Mouse (Mus musculus) liver, embryonic 14.5 days (tissue): ENCODE measurements around the gene Nup107. TPM values are rescaled to one million over a fixed set of nuclear protein-coding genes. Genes with fewer than 3 reads are reported as not detected.

Source experiments
- ATAC-seq: fragments of 200-750 bp; cut with Nextera tagmentation; 2 replicates; pipeline ENCODE4 v1.8.0; 2017; ENCODE audit warnings: moderate number of reproducible peaks, mild to moderate bottlenecking, moderate library complexity; ENCODE audit not compliant: insufficient read depth
- DNase-seq, 3 experiments: peaks; one replicate each; pipeline ENCODE4 v3.0.0-alpha.2; 2012 to 2013; ENCODE audit warnings: low read depth in 3 of 3, low spot score in 3 of 3
- H3K27ac ChIP-seq: fragments of 300-500 bp; sonication (generic); 2 replicates; pipeline ENCODE4 v1.5.1; 2014; ENCODE audit warnings: moderate library complexity, mild to moderate bottlenecking, control low read depth, inconsistent platforms
- H3K27me3 ChIP-seq: fragments of 300-500 bp; sonication (generic); 2 replicates; pipeline ENCODE4 v1.6.1; 2014; ENCODE audit warnings: mild to moderate bottlenecking, low read length, moderate library complexity; ENCODE audit not compliant: control insufficient read depth, insufficient read depth
- H3K36me3 ChIP-seq: fragments of 300-500 bp; sonication (generic); replicated peaks from 2 replicates; pipeline ENCODE4 v1.6.1; 2014; ENCODE audit warnings: low read depth; ENCODE audit not compliant: control insufficient read depth, insufficient read depth
- H3K4me1 ChIP-seq, 2 experiments: fragments of 200-500 bp in 1 of 2; fragments of 300-500 bp in 1 of 2; sonication (generic) in 1 of 2; replicated peaks; 2 replicates each; pipeline ENCODE4 v1.6.1; 2012 to 2014; ENCODE audit warnings: antibody characterized with exemption in 1 of 2, inconsistent platforms in 1 of 2, low read length in 1 of 2; ENCODE audit not compliant: control insufficient read depth in 2 of 2, insufficient read depth in 2 of 2
- H3K4me2 ChIP-seq: fragments of 300-500 bp; sonication (generic); 2 replicates; pipeline ENCODE4 v1.6.1; 2014; ENCODE audit warnings: low read depth, mild to moderate bottlenecking, control low read depth, moderate library complexity
- H3K4me3 ChIP-seq, 2 experiments: fragments of 200-500 bp in 1 of 2; fragments of 300-500 bp in 1 of 2; sonication (generic) in 1 of 2; 2 replicates each; pipeline ENCODE4 v1.5.1; 2012 to 2014; ENCODE audit warnings: low read depth in 2 of 2, low read length in 2 of 2, mild to moderate bottlenecking in 2 of 2, control low read depth in 1 of 2, inconsistent platforms in 1 of 2, moderate library complexity in 1 of 2; ENCODE audit not compliant: insufficient read depth in 1 of 2
- H3K9ac ChIP-seq: fragments of 300-500 bp; sonication (generic); replicated peaks from 2 replicates; pipeline ENCODE4 v1.6.1; 2014; ENCODE audit warnings: mild to moderate bottlenecking, control low read depth, moderate library complexity
- H3K9me3 ChIP-seq: fragments of 300-500 bp; sonication (generic); 2 replicates; pipeline ENCODE4 v1.6.1; 2016; ENCODE audit warnings: low read length, mixed read lengths; ENCODE audit not compliant: control insufficient read depth
- CTCF ChIP-seq: IDR thresholded peaks from 2 replicates; pipeline ENCODE4 v1.5.1; 2016; ENCODE audit warnings: antibody characterized with exemption, low read depth, control low read depth
- EP300 ChIP-seq: IDR thresholded peaks from 2 replicates; pipeline ENCODE4 v1.6.1; 2016; ENCODE audit warnings: antibody characterized with exemption, low read depth
- WGBS: fragments of 180-500 bp; shearing (Covaris S2); extraction: QIAGEN DNeasy Blood & Tissue Kit; methylation state at CpG from one replicate; pipeline ENCODE4 v1.1.7; 2014; ENCODE audit not compliant: insufficient replicate concordance; 5-methylcytosine and 5-hydroxymethylcytosine counted together
- polyA plus RNA-seq, 2 experiments: library from polyadenylated mRNA; depleted of rRNA in 1 of 2; stranded (reverse) in 1 of 2; unstranded in 1 of 2; fragments of >200 nt; fragmentation: Nextera tagmentation in 1 of 2; extraction: Ambion mirVana in 1 of 2; gene quantifications; 2 replicates each; pipeline versions ENCODE4 v1.2.1 to v1.2.3; 2012 to 2014

Gene Nup107
- polyA plus RNA-seq, 2 experiments, result 28.8 to 45.0 TPM

DNA sequence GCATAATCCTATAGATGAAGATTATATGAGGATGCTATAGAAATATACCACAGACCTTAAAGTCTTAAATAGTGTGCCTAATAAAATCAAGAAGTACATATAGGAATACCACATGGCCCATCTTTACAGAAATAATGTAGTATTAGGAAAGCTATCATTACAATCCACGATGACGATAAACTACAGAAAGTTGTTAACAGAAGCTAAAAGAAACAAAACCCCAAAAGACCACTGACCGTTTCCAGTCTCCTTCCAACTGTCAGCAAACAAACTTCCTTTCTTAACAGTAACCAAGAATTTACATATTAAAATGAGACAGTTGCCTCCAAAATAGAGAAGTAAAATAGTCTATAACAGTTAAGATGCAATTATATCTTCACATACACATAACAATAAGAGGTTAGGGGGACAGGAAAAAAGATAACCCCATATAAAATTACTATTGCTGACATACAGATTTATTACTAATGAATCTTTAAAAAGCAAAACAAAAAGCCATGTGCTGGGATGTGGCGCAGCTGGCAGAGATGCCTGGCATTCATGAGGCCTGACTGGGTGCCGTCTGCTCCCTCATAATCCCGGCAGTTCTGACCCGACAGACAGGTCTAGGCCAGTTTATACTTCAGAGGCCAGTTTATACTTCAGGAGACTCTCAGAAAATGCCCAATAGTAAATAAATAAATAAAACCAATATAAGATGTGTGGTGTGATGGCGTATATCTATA is 12.8 kb downstream of the Nup107 start:
- no peak for TF ChIP-seq CTCF
- no peak for TF ChIP-seq EP300
- H3K4me2 ChIP-seq, result no peak overlapping the region
- H3K36me3 ChIP-seq, result peaks cover 63% of the 10 kb centered on the region

DNA sequence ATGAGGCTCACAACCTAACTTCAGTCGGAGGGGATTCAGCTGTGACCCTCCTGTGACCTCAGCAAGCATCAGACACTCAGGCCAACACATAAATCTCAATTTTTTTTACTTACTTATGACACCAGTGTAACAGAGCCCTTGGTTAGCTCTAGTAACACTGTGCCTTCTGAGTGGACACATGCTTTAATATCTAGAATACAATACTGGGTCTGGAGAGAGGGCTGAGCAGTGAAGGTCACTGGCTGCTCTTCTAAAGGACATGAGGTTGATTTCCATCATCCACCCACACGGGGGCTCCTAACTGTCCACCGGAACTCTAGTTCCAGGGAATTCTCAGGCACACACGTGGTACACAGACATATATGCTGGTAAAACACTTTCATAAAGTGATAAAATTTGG is 13.6 kb downstream of the Nup107 start:
- Histone ChIP-seq H3K4me3 (no peak overlapping the region), H3K9ac (no peak overlapping the region), H3K27ac (no peak overlapping the region), H3K9me3 (no peaks in the 10 kb centered on the region), H3K36me3 (peaks cover 64% of the 10 kb centered on the region), H3K27me3 (no peaks in the 10 kb centered on the region), H3K4me2 (no peak overlapping the region), H3K4me1 (no peaks in the 10 kb centered on the region)
- 83% methylated on average over 4 of the region's 4 CpGs for WGBS
- TF ChIP-seq EP300 (no peak), CTCF (no peak)
- ATAC-seq (no peak), DNase-seq (no peak)

More for the DNA sequence above, 12.8 kb downstream of the Nup107 start:
- H3K4me3 ChIP-seq, result no peak overlapping the region
- H3K27me3 ChIP-seq, result no peaks in the 10 kb centered on the region
- H3K9ac ChIP-seq, result no peak overlapping the region
- DNase-seq, result no peak
- ATAC-seq, result no peak
- H3K27ac ChIP-seq, result no peak overlapping the region
- H3K4me1 ChIP-seq, result no peaks in the 10 kb centered on the region
- no peaks in the 10 kb centered on the region for H3K9me3 ChIP-seq
- 85% methylated on average over 8 of the region's 8 CpGs for WGBS

DNA sequence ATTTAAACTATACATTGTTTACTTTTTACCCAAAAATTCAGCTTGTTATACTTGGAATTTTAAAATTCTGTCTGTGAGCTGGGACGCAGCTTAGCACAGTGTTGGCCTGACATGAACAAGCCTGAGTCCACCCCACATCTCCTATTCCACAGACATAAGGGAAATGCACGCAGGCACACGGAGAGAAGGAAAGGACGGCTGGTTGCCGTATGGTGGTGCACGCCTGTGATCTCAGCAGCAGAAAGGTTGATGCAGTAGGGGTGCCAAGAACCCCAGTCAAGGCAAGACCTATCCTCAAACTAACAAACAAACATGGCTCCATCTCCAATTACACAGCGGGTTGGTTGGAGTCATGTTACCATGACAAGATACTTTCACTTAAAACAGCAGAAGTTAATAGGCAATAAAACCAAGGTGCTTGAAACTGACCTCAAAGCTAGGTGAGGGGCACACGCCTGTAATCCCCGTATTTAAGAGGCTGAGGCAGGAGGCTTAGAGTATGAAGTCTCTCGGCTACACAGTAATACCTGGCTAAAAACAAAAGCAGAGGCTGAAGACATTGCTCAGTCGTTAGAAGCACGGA is 14.1 kb downstream of the Nup107 start:
- no peak overlapping the region for H3K4me3 ChIP-seq
- no peaks in the 10 kb centered on the region for H3K9me3 ChIP-seq
- no peak overlapping the region for H3K27ac ChIP-seq
- 84% methylated on average over 12 of the region's 12 CpGs for WGBS
- H3K27me3 ChIP-seq, result no peaks in the 10 kb centered on the region
- no peaks in the 10 kb centered on the region for H3K4me1 ChIP-seq
- no peak for ATAC-seq
- H3K4me2 ChIP-seq, result no peak overlapping the region
- no peak overlapping the region for H3K9ac ChIP-seq
- H3K36me3 ChIP-seq, result peaks cover 65% of the 10 kb centered on the region
- TF ChIP-seq CTCF (no peak), EP300 (no peak)
- DNase-seq, result no peak

DNA sequence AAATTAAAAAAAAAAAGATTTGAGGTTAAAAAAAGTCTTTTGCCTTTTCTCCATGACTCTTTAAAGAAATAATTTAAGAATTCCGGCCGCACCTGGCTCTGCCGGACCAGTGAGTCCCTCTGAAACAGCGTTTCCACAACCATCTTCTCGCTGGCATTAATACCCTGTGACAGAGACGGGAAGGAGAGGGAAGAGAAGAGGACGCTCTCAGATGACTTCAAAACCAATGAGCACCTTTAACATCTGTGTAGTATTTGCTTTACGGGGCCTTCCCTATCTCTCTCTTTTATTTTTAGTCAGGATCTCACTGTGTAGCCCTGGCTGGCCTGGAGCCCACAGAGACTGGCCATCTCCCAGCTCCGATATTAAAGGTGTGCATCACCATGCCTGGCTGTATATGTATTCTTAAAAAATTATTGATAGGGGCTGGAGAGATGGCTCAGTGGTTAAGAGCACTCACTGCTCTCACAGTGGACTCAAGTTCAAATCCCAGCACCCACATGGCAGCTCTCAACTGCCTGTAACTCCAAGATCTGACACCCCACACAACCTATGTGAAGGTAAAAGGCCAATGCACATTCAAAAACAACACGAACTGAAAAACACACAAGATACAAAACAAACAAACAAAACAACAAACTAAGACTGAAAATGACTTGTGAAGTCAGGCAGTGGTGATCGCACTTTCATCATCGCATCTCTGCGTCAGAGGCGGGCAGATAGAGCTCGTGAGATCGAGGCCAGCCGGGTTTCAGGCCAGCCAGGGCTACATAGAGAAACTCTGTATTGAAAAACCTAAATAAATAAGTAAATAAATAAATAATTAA is 14.8 kb downstream of the Nup107 start:
- H3K4me3 ChIP-seq, result no peak overlapping the region
- no peak for DNase-seq
- TF ChIP-seq EP300 (no peak), CTCF (no peak)
- no peaks in the 10 kb centered on the region for H3K9me3 ChIP-seq
- H3K27me3 ChIP-seq, result no peaks in the 10 kb centered on the region
- peaks cover 67% of the 10 kb centered on the region for H3K36me3 ChIP-seq
- WGBS, result 90% methylated on average over 17 of the region's 17 CpGs
- no peak overlapping the region for H3K9ac ChIP-seq
- H3K27ac ChIP-seq, result no peak overlapping the region
- no peak for ATAC-seq
- H3K4me2 ChIP-seq, result no peak overlapping the region
- H3K4me1 ChIP-seq, result no peaks in the 10 kb centered on the region

DNA sequence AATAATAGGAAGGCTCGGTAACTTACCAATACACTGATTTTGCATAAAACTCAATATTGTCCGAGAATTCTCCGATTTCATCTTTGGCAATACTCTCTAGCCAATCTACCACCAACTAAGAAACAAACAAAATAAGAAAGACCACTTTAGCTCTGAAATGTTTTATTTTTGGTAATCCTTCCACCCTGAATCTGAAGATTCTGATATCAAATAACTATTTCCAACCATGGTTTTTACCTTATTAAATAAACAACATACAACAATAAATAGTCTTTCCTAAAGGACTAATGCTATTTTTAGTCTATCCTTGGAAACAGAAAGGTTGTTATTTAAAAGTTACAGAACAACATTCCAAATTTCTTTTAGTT is 15.4 kb downstream of the Nup107 start:
- no peaks in the 10 kb centered on the region for H3K27me3 ChIP-seq
- no peak for ATAC-seq

More for the DNA sequence above, 15.4 kb downstream of the Nup107 start:
- no peaks in the 10 kb centered on the region for H3K4me1 ChIP-seq
- no peak for TF ChIP-seq CTCF
- no peak for TF ChIP-seq EP300
- 80% methylated on average over 3 of the region's 3 CpGs for WGBS
- H3K4me2 ChIP-seq, result no peak overlapping the region
- H3K36me3 ChIP-seq, result peaks cover 71% of the 10 kb centered on the region
- no peaks in the 10 kb centered on the region for H3K9me3 ChIP-seq
- H3K4me3 ChIP-seq, result no peak overlapping the region
- DNase-seq, result no peak
- H3K9ac ChIP-seq, result no peak overlapping the region
- no peak overlapping the region for H3K27ac ChIP-seq
